Mouse (Mus musculus) ES-E14 (cell line): ENCODE measurements around the gene Mcm6.

Experiments
- CHD2 ChIP-seq: IDR thresholded peaks from 2 replicates; pipeline ENCODE4 v1.6.1; 2014; ENCODE audit warnings: mild to moderate bottlenecking, low read depth, low read length, inconsistent platforms
- HCFC1 ChIP-seq: IDR thresholded peaks from 2 replicates; pipeline ENCODE4 v1.6.1; 2012; ENCODE audit warnings: low read length, inconsistent platforms, borderline replicate concordance; ENCODE audit not compliant: insufficient read depth
- ZC3H11A ChIP-seq: IDR thresholded peaks from 2 replicates; pipeline ENCODE4 v1.6.1; 2012; ENCODE audit warnings: low read depth, mild to moderate bottlenecking, inconsistent platforms, low read length, borderline replicate concordance
- ZNF384 ChIP-seq: IDR thresholded peaks from 2 replicates; pipeline ENCODE4 v1.6.1; 2012; ENCODE audit warnings: low read depth, low read length, inconsistent platforms

- no peak for TF ChIP-seq ZC3H11A
- no peak for TF ChIP-seq ZNF384
- TF ChIP-seq HCFC1 = no peak
- no peak for TF ChIP-seq CHD2
These were observed 27.0 kb upstream of the Mcm6 start for GRCm38 (mm10) chr1:128386487-128386886.
